Mouse (Mus musculus) embryo, embryonic 9.5 days (tissue): ENCODE results near the gene Vamp5.
A peak's percentile ranks its signal among the peaks of the same experiment; 100 is the strongest.

Experiments used
- DNase-seq: peaks from one replicate; pipeline ENCODE4 v3.0.0-alpha.2; 2017; ENCODE audit errors: extremely low spot score

Gene Vamp5

GRCm38 (mm10) chr6:72380131-72380770 lies at the start of gene Vamp5:
TSS of gene Vamp5 (minus strand) at chr6:72380468.
- peak; percentile 61 for DNase-seq

- DNase-seq: no peak
Observed at GRCm38 (mm10) chr6:72429061-72429842, 49.0 kb upstream of the Vamp5 start.

- peak; percentile 66 for DNase-seq
Observed at GRCm38 (mm10) chr6:72428036-72428435, 47.8 kb upstream of the Vamp5 start.

- no peak for DNase-seq
Observed at GRCm38 (mm10) chr6:72425646-72426045, 45.4 kb upstream of the Vamp5 start.

GRCm38 (mm10) chr6:72420901-72421300 lies 40.6 kb upstream of the Vamp5 start:
- DNase-seq: no peak

- no peak for DNase-seq
Observed at GRCm38 (mm10) chr6:72419806-72420205, 39.5 kb upstream of the Vamp5 start.

- DNase-seq: no peak
Observed at GRCm38 (mm10) chr6:72418279-72418678, 38.0 kb upstream of the Vamp5 start.

- no peak for DNase-seq
Observed at GRCm38 (mm10) chr6:72415964-72416772, 35.9 kb upstream of the Vamp5 start.

GRCm38 (mm10) chr6:72415181-72415580 lies 34.9 kb upstream of the Vamp5 start:
- no peak for DNase-seq

- peak; percentile 95 for DNase-seq
Observed at GRCm38 (mm10) chr6:72414076-72414756, 33.9 kb upstream of the Vamp5 start, which contains the start of gene Ggcx. TSS of gene Ggcx (plus strand) at chr6:72414308.

- no peak for DNase-seq
Observed at GRCm38 (mm10) chr6:72410518-72410917, 30.2 kb upstream of the Vamp5 start.

GRCm38 (mm10) chr6:72410003-72410402 lies 29.7 kb upstream of the Vamp5 start:
- DNase-seq: no peak

GRCm38 (mm10) chr6:72409567-72409966 lies 29.3 kb upstream of the Vamp5 start:
- DNase-seq: peak; percentile 58

GRCm38 (mm10) chr6:72407119-72407518 lies 26.9 kb upstream of the Vamp5 start:
- peak; percentile 86 for DNase-seq

- DNase-seq: no peak
Observed at GRCm38 (mm10) chr6:72405356-72405755, 25.1 kb upstream of the Vamp5 start.

- peak; percentile 69 for DNase-seq
Observed at GRCm38 (mm10) chr6:72401875-72402274, 21.6 kb upstream of the Vamp5 start.

- DNase-seq: no peak
Observed at GRCm38 (mm10) chr6:72399967-72400366, 19.7 kb upstream of the Vamp5 start.

- DNase-seq: no peak
Observed at GRCm38 (mm10) chr6:72396837-72397251, 16.6 kb upstream of the Vamp5 start.

GRCm38 (mm10) chr6:72392341-72392740 lies 12.1 kb upstream of the Vamp5 start:
- no peak for DNase-seq

- peak; percentile 77 for DNase-seq
Observed at GRCm38 (mm10) chr6:72390795-72391521, 10.7 kb upstream of the Vamp5 start.
